Mouse (Mus musculus) embryonic facial prominence, embryonic 15.5 days (tissue): ENCODE results near the gene Edar. TPM values are rescaled to one million over a fixed set of nuclear protein-coding genes. Genes with fewer than 3 reads are reported as not detected.

Experiments used
- ATAC-seq: fragments of 200-750 bp; cut with Nextera tagmentation; 2 replicates; pipeline ENCODE4 v1.8.0; 2017; ENCODE audit warnings: low read depth, moderate TSS enrichment; ENCODE audit not compliant: insufficient number of reproducible peaks, low FRiP score, low TSS enrichment
- H3K27ac ChIP-seq: fragments of 300-500 bp; sonication (generic); replicated peaks from 2 replicates; pipeline ENCODE4 v1.5.1; 2015; ENCODE audit warnings: mild to moderate bottlenecking, inconsistent platforms
- H3K27me3 ChIP-seq: fragments of 300-500 bp; sonication (generic); 2 replicates; pipeline ENCODE4 v1.6.1; 2015; ENCODE audit warnings: inconsistent platforms
- H3K36me3 ChIP-seq: fragments of 300-500 bp; sonication (generic); 2 replicates; pipeline ENCODE4 v1.6.1; 2015; ENCODE audit warnings: mild to moderate bottlenecking, inconsistent platforms
- H3K4me1 ChIP-seq: fragments of 300-500 bp; sonication (generic); 2 replicates; pipeline ENCODE4 v1.6.1; 2015; ENCODE audit warnings: inconsistent platforms
- H3K4me2 ChIP-seq: fragments of 300-500 bp; sonication (generic); replicated peaks from 2 replicates; pipeline ENCODE4 v1.6.1; 2015; ENCODE audit warnings: mild to moderate bottlenecking, inconsistent platforms
- H3K4me3 ChIP-seq: fragments of 300-500 bp; sonication (generic); replicated peaks from 2 replicates; pipeline ENCODE4 v1.5.1; 2015; ENCODE audit warnings: mild to moderate bottlenecking, inconsistent platforms
- H3K9ac ChIP-seq: fragments of 300-500 bp; sonication (generic); 2 replicates; pipeline ENCODE4 v1.6.1; 2015; ENCODE audit warnings: inconsistent platforms
- H3K9me3 ChIP-seq: fragments of 300-500 bp; sonication (generic); replicated peaks from 2 replicates; pipeline ENCODE4 v1.6.1; 2016; ENCODE audit warnings: inconsistent platforms
- WGBS: fragments of 180-500 bp; shearing (Covaris S2); methylation state at CpG from one replicate; pipeline ENCODE4 v1.1.7; 2015; 5-methylcytosine and 5-hydroxymethylcytosine counted together
- polyA plus RNA-seq: library from polyadenylated mRNA; unstranded; fragments of >200 nt; fragmentation: Nextera tagmentation; extraction: Ambion mirVana; gene quantifications from 2 replicates; pipeline ENCODE4 v1.2.1, GENCODE M21; 2015

Gene Edar
- polyA plus RNA-seq, 1 experiment from 2014 or later = 3.0 TPM

DNA sequence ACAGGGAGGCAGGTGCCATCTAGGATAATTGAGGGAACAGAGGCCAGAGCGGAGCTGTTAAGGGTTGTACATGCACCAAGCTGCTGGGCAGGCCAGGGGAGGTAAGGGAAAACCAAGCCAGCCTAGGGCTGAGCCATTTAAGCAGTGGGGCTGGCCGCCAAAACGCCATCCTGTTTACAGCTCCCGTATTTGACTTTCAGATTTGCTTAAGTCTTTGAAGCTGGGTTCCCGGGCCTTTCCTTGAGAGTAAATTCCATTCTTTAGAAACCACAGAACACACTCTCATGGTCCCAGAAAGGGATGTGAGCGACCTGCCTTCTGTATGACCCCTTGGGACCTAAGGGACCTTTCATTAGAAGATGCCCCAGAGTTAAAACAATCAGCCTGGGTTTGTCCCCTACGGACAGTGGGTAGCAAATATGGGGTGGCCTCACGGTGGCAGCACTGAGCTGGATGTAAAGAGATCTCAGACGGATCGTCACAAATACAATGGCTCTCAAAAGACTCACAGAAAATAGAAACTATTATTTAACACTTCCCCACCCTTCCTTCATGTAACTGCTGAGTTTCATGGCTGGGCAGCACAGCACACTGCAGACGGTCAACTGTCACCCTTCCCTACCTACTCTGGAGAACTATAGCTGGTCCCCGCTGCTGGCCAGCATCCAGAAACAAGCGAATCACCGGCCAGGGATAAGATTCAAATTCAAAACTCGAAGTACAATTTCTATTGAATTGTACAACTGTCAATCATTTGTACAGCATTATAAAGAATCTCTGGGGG is 2.0 kb downstream of the Edar start:
- peaks cover 19% of the 10 kb centered on the region; the same call in 1 of the 2 replicates for H3K4me1 ChIP-seq
- no peak overlapping the region for H3K9ac ChIP-seq
- peak overlapping the region; percentile 47 for H3K4me3 ChIP-seq
- H3K27me3 ChIP-seq = 0 out of 2 replicates have a peak, but pooled peaks cover 4% of the 10 kb centered on the region
- H3K27ac ChIP-seq = no peak overlapping the region
- H3K36me3 ChIP-seq = no peaks in the 10 kb centered on the region
- 33% methylated on average over 15 of the region's 15 CpGs for WGBS
- H3K9me3 ChIP-seq = no peaks in the 10 kb centered on the region
- peak; percentile 58 for ATAC-seq
- peak overlapping the region; percentile 32 for H3K4me2 ChIP-seq

DNA sequence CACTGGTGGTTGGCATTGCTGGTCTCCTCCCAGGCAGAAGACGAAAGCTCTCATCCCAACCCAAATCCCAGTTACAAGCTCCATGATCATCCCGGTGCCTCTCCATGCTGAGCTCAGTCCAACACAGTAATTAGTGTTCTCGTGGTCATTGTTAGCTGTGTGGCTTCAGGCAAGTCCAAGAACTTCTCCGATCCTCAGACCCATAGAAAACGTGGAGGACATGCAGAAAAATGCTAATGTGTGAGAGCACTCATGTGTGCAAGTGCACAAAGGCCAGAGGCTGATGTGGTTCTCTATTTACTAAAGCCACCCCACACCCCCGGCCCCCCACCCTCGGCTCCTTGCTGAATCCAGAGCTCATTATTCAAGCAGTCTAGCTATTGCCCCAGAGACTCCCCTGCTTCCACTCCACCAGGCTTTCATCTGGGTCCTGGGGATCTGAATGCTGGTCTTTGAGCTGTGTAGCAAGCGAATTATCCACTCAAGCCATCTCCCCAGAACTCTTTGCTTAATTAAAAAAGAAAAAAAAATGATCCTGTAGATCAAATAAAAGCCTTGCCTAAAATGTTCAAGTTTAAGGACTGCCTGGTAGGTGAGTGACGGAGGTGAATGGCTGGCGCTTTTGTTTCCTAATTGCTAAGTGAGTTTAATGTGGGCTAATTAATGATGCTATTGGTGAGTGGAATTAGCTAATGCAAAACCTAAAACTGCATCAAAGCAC is 2.7 kb downstream of the Edar start:
- Histone ChIP-seq H3K4me3 (no peak overlapping the region), H3K4me1 (peaks cover 19% of the 10 kb centered on the region; the same call in 1 of the 2 replicates), H3K36me3 (no peaks in the 10 kb centered on the region), H3K27me3 (0 out of 2 replicates have a peak, but pooled peaks cover 4% of the 10 kb centered on the region), H3K4me2 (no peak overlapping the region), H3K9ac (no peak overlapping the region), H3K9me3 (no peaks in the 10 kb centered on the region), H3K27ac (no peak overlapping the region)
- 64% methylated on average over 10 of the region's 10 CpGs for WGBS
- ATAC-seq = no peak

DNA sequence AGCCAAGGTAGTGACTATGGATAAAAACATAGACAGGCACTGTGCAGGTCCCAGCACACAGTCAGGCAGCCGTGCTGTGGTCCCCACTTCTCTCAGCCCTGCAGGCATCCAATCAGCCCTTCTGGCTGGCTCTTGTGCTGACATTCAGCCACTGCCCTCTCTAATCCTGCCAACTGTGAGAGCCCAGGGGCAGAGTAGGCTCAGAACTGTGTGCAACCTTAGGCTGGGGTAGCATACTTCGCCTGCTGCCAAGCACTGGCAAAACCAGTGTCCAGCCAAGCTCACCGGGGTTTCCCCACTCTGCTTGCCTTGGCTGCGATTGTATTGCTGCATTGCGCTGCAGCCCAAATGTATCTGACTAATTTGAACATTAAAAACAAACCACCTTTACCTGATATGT is 11.6 kb downstream of the Edar start:
- H3K4me1 ChIP-seq = no peaks in the 10 kb centered on the region
- 74% methylated on average over 5 of the region's 5 CpGs for WGBS
- ATAC-seq = no peak
- no peaks in the 10 kb centered on the region for H3K27me3 ChIP-seq
- H3K9ac ChIP-seq = no peak overlapping the region
- H3K4me3 ChIP-seq = no peak overlapping the region
- no peak overlapping the region for H3K4me2 ChIP-seq
- no peaks in the 10 kb centered on the region for H3K36me3 ChIP-seq
- H3K27ac ChIP-seq = no peak overlapping the region
- H3K9me3 ChIP-seq = no peaks in the 10 kb centered on the region

GRCm38 (mm10) chr10:58663417-58663816 is 12.0 kb downstream of the Edar start:
- H3K4me1 ChIP-seq = no peaks in the 10 kb centered on the region
- H3K4me3 ChIP-seq = no peak overlapping the region
- H3K4me2 ChIP-seq = no peak overlapping the region
- H3K9me3 ChIP-seq = no peaks in the 10 kb centered on the region
- H3K27me3 ChIP-seq = no peaks in the 10 kb centered on the region
- no peak for ATAC-seq
- no peak overlapping the region for H3K9ac ChIP-seq
- WGBS = 82% methylated on average over 6 of the region's 6 CpGs
- no peaks in the 10 kb centered on the region for H3K36me3 ChIP-seq
- H3K27ac ChIP-seq = no peak overlapping the region

GRCm38 (mm10) chr10:58659268-58659986 is 16.0 kb downstream of the Edar start:
- 0 out of 2 replicates have a peak, but pooled peaks cover 2% of the 10 kb centered on the region for H3K4me1 ChIP-seq
- no peak overlapping the region for H3K4me2 ChIP-seq
- H3K27me3 ChIP-seq = no peaks in the 10 kb centered on the region
- no peak overlapping the region for H3K9ac ChIP-seq
- no peak overlapping the region for H3K4me3 ChIP-seq
- H3K27ac ChIP-seq = no peak overlapping the region; the same call in 1 of the 2 replicates
- no peak for ATAC-seq
- 41% methylated on average over 11 of the region's 11 CpGs for WGBS
- no peaks in the 10 kb centered on the region for H3K9me3 ChIP-seq
- no peaks in the 10 kb centered on the region for H3K36me3 ChIP-seq

- 41% methylated on average over 2 of the region's 2 CpGs for WGBS
- H3K27ac ChIP-seq = no peak overlapping the region
- H3K4me3 ChIP-seq = no peak overlapping the region
- H3K4me1 ChIP-seq = peaks cover 5% of the 10 kb centered on the region; the same call in 1 of the 2 replicates
- H3K9ac ChIP-seq = no peak overlapping the region
- ATAC-seq = no peak
- no peaks in the 10 kb centered on the region for H3K36me3 ChIP-seq
- H3K4me2 ChIP-seq = no peak overlapping the region
- H3K9me3 ChIP-seq = no peaks in the 10 kb centered on the region
- H3K27me3 ChIP-seq = no peaks in the 10 kb centered on the region
Measured at GRCm38 (mm10) chr10:58657731-58658130, 17.7 kb downstream of the Edar start.

DNA sequence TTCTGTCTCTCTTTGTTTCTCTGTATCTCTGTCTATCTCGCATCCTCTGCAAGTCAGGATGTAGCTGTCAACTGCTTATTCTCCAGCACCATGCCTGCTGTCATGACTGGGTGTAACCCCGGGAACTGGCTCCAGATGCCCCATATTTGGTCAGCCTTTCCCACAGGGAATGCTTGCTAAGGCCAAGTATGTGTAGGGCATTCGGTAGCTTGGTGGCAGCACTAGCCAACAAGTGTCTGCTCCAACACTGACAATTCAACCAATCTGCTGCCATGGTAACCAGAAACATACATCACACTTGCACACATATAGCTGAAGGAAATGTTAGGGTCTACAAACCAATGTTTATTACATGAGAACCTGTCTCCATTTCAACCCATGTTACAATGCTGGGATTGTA is 21.8 kb downstream of the Edar start:
- H3K4me1 ChIP-seq = peaks cover 21% of the 10 kb centered on the region
- ATAC-seq = no peak
- no peak overlapping the region for H3K4me3 ChIP-seq
- no peaks in the 10 kb centered on the region for H3K9me3 ChIP-seq
- H3K36me3 ChIP-seq = no peaks in the 10 kb centered on the region
- H3K27me3 ChIP-seq = no peaks in the 10 kb centered on the region
- H3K27ac ChIP-seq = no peak overlapping the region
- H3K9ac ChIP-seq = no peak overlapping the region
- H3K4me2 ChIP-seq = no peak overlapping the region
- WGBS = 74% methylated on average over 3 of the region's 3 CpGs

GRCm38 (mm10) chr10:58652418-58653394 is 22.7 kb downstream of the Edar start:
- H3K9ac ChIP-seq = no peak overlapping the region
- ATAC-seq = 0 out of 2 replicates have a peak, but pooled peaks have one; percentile 22
- H3K4me3 ChIP-seq = no peak overlapping the region
- H3K36me3 ChIP-seq = no peaks in the 10 kb centered on the region
- WGBS = 23% methylated on average over 10 of the region's 10 CpGs
- H3K27me3 ChIP-seq = no peaks in the 10 kb centered on the region
- H3K4me1 ChIP-seq = peaks cover 21% of the 10 kb centered on the region
- H3K27ac ChIP-seq = peak overlapping the region; percentile 60; the same call in 1 of the 2 replicates
- no peaks in the 10 kb centered on the region for H3K9me3 ChIP-seq
- peak overlapping the region; percentile 25; the same call in 1 of the 2 replicates for H3K4me2 ChIP-seq

DNA sequence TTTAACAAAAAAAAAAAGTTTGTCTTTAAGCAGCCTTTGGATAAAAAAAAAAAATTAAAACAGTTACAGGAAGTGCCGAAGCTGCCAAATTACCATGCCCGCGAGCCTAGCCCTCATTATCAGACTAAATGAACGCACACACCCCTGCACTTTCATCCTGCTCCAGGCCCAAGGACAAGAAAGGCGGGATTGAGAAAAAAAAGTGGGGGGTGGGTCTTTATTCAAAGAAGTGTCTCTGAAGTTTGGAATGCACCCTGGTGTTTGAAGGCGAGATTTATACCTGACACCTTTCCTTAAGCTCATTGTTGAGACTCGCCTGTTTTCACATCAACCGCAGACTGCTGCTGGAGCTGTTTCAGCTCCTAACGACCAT is 23.4 kb downstream of the Edar start:
- Histone ChIP-seq H3K27ac (peak overlapping the region; percentile 60; the same call in 1 of the 2 replicates), H3K9me3 (no peaks in the 10 kb centered on the region), H3K4me2 (peak overlapping the region; percentile 25; the same call in 1 of the 2 replicates), H3K4me3 (no peak overlapping the region), H3K9ac (no peak overlapping the region), H3K36me3 (no peaks in the 10 kb centered on the region), H3K27me3 (no peaks in the 10 kb centered on the region), H3K4me1 (peaks cover 21% of the 10 kb centered on the region)
- ATAC-seq = no peak; the same call in 1 of the 2 replicates
- WGBS = 3% methylated on average over 9 of the region's 9 CpGs
